Mouse (Mus musculus): ENCODE measurements around the gene 1810055G02Rik.
A peak's percentile ranks its signal among the peaks of the same experiment; 100 is the strongest.

1810055G02Rik gene

GRCm38 (mm10) chr19:3708078-3709012 is at the start of gene 1810055G02Rik:
Gene 1810055G02Rik, plus strand, starts transcription at chr19:3708293.
- DNase-seq (ENCODE audit: low spot score): peak; percentile 99

DNA sequence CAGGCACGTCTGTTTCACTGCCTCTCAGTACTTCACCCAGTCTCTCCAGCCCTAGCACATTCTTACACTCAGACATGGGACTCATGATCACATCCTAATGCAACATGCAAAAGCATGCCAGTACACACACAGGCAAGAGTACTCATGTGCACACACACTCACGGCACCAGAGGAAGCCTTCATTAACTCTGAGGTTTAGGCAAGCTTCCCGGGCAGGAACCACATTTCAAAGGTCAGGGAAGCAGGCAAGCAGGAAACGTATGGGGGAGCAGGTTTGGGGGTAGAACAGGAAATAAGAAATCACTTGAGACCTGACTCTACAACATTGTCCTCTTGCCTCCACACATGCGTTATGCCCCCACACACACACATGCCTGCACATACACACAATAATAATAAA is 42.6 kb upstream of the 1810055G02Rik start:
- no peak for DNase-seq (ENCODE audit: low spot score)

GRCm38 (mm10) chr19:3666632-3667031 is 41.5 kb upstream of the 1810055G02Rik start:
- no peak for DNase-seq (ENCODE audit: low spot score)

DNA sequence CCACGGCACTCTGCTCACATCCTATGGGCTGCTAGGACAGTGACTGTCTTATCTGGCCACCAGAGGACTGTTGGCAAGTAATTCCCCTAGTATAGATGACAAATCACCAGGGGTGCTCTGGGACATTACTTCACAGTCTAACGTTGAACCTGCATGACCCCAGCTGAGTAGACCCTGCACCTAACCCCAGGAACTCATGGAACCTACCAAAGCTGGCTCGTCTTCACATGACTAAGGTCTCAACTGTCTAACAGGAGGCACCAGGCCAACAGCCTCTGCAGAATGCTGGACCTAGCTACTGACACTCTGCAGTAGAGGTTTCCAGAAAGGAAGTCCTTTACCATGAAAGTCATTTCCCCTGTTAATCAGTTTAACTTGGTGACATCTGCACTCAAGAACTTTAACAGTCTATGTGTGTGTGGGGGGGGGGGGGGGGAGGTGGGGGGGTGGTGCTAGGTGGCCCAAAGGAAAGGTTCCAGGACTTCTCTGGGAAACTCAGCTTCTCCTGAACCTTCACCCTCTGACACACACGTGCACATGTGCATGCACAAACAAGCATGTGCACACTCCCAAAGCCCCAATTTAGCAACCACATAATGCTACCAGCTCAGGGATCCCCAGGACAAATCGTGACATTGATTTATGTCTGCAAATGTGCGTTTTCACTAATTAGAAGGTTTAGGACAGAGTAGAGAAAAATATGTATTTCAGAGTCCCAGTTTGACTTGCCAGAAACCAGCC is 40.8 kb upstream of the 1810055G02Rik start:
- no peak for DNase-seq (ENCODE audit: low spot score)

- no peak for DNase-seq (ENCODE audit: low spot score)
These were observed 40.1 kb upstream of the 1810055G02Rik start for GRCm38 (mm10) chr19:3667979-3668378.

DNA sequence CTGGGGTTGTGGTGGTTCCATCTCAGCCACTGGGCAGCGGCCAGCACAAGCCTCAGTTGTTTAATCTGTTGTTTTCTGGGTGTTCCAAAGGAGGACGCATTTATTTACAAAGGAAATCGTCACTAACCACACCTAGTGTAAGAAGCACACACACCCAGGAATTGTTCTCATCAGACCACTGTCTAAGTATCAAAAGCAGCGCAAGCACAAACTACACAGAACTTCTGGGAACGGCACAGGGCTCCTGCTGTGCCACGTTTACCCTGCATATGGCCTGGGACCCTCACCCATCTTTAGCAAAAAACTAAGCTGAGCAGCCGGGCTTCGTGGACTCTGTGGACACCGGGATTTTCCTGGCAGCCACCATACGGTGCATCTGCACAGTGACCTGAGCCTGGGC is 39.5 kb upstream of the 1810055G02Rik start:
- no peak for DNase-seq (ENCODE audit: low spot score)

- DNase-seq (ENCODE audit: low spot score): peak; percentile 35
These were observed 39.0 kb upstream of the 1810055G02Rik start for GRCm38 (mm10) chr19:3669100-3669499.

GRCm38 (mm10) chr19:3673149-3673548 is 34.9 kb upstream of the 1810055G02Rik start:
- no peak for DNase-seq (ENCODE audit: low spot score)

GRCm38 (mm10) chr19:3674122-3674855 is 33.8 kb upstream of the 1810055G02Rik start:
- DNase-seq (ENCODE audit: low spot score): no peak

DNA sequence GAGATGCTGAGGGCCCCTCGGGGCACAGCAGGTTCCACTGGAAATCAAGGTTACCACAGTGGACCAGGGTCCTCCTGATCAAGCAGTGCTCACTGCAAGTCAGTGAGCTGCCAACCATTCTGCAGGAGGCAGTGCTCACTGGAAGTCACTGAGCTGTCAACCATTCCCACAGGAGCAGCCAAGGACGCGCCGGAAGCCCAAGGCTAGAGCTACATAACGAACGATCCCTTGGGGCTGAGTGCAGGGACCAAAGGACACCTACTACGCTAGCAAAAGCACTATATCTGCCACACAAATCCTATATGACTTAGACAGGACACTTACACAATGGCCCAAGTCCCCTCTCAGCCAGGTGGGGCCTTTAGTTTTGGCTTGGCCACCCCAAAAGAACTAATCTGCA is 27.4 kb upstream of the 1810055G02Rik start:
- no peak for DNase-seq (ENCODE audit: low spot score)

- DNase-seq (ENCODE audit: low spot score): no peak
These were observed 26.7 kb upstream of the 1810055G02Rik start for GRCm38 (mm10) chr19:3681310-3681934.

DNA sequence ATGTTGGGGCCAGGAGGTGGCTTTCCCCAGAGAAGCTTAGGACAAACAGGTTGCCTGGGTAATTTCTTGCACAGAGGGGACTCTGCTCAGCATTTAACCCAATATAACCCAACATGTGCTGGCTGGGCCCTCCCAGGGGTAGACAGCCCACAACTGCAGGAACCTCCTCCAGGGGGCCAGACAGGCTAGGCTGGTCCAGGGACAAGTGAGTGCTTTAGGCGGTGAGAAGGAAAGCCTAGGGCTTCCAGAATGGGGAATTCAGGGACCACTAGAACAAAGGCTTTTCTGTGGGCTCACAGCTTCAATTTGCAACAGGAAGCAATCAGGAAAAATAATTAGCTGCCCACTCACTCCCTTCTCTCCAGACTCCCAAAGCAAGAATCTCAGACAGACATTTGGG is 23.7 kb upstream of the 1810055G02Rik start:
- peak; percentile 46 for DNase-seq (ENCODE audit: low spot score)

GRCm38 (mm10) chr19:3684957-3685580 is 23.0 kb upstream of the 1810055G02Rik start:
- peak; percentile 26 for DNase-seq (ENCODE audit: low spot score)

DNA sequence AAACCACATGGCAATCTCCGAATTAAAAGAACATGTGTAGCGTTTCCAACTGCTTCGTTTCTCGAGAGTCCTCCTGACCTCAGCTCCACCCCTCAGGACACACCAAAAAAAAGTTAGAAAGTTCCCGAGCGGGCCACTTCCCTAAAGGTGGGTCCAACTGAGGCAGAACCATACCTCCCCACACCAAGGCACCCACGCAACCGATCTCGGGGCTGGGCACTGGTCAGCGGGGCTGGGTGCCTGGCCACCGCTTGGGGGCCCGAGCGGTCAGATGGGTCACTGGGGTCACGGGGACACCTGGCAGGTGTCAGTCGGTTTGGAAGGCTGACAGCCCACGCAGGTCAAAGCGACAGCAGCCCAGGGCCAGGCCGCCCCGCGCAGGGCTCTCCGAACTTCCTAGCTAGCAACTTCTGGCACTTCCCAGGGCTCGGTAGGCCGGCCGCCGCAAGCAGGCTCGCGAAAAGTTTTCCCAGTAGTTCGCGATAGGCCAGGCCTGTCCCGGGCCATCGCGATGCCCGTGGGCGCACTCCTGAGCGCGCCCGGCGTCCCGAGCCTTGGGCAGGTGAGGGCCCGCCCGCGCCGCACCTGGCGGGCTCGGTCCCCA is 22.4 kb upstream of the 1810055G02Rik start:
- DNase-seq (ENCODE audit: low spot score): peak; percentile 35

DNA sequence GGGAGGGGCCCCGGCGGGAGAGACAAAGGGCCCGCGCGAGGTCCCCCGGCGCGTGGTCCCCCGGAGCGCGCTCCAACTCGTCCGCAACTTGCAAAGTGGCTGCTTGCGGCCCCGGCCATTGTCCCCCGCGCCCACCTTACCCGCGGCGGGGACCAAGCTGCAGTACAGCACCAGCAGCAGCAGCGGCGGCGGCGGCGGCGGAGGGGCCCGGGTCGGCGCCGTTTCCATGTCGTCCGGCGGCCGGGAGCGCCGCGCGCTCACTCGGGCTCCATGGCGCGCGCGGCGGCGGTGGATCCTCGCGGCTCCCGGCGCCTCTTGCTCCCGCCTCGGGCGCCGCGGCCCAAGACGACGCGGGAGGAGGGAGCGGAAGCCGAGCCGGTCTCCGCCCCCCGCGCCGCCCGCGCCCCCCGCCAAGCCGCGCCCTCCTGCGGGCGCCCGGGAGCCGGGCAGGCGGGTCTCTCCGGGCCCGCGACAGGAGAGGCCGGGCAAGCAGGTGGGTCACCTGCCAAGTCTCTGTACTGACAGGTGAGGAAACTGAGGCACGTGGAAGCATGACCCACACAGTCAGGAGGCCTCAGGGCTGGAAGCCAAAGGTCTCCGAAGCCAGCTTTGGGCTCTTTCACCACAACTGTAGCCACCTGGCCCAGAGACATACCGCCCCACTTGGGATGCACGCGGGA is 21.7 kb upstream of the 1810055G02Rik start, which contains the start of gene Lrp5:
TSS of gene Lrp5 (minus strand) at position 350 of the 680 bp plus-strand sequence.
- peak; percentile 57 for DNase-seq (ENCODE audit: low spot score)

- peak; percentile 71 for DNase-seq (ENCODE audit: low spot score)
These were observed 20.4 kb upstream of the 1810055G02Rik start for GRCm38 (mm10) chr19:3687676-3688171.

GRCm38 (mm10) chr19:3691337-3691736 is 16.8 kb upstream of the 1810055G02Rik start:
- DNase-seq (ENCODE audit: low spot score): no peak

- no peak for DNase-seq (ENCODE audit: low spot score)
These were observed 15.5 kb upstream of the 1810055G02Rik start for GRCm38 (mm10) chr19:3692414-3693145.

DNA sequence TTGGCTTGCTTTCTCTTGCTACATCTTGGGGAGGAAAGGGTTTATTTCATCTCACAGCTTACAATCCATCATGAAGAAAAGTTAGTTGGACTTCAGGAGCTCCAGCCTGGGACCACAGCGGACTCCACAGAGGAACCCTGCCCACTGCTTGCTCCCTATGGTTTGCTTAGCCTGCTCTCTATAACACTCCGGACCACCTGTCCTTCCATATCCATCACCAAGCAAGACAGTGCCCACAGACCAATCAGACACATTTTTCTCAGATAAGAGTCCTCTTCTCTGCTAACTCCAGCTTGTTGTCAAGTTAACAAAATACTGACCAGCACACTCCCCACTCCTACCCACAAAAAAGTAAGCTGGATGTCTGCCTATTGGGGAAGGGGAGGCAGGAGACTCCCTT is 13.6 kb upstream of the 1810055G02Rik start:
- DNase-seq (ENCODE audit: low spot score): no peak
